Mouse (Mus musculus): ENCODE data around the gene Slc6a2. TPM values are rescaled to one million over a fixed set of nuclear protein-coding genes. Genes with fewer than 3 reads are reported as not detected.

The Slc6a2 gene
- polyA plus RNA-seq (2014; fragmentation: Illumina TruSeq; extraction: RNeasy Lipid Tissue Mini Kit (QIAGEN cat#74804); ENCODE audit: low read depth, low replicate concordance) = not detected

GRCm38 (mm10) chr8:92959779-92960178, at the start of gene Slc6a2:
TSS of gene Slc6a2 (plus strand) at chr8:92960079.

GRCm38 (mm10) chr8:93048092-93048491, 88.2 kb downstream of the Slc6a2 start, which contains the start of gene Ces1a:
TSS of gene Ces1a (minus strand) at chr8:93048192.

Other genes with a start within 250 kb of the Slc6a2 start
- 1.3 TPM for gene Mmp2, start 132.8 kb upstream of the Slc6a2 start, polyA plus RNA-seq (2014; fragmentation: Illumina TruSeq; extraction: RNeasy Lipid Tissue Mini Kit (QIAGEN cat#74804); ENCODE audit: low read depth, low replicate concordance)
- 2.6 TPM for gene Lpcat2, start 104.7 kb upstream of the Slc6a2 start, polyA plus RNA-seq (2014; fragmentation: Illumina TruSeq; extraction: RNeasy Lipid Tissue Mini Kit (QIAGEN cat#74804); ENCODE audit: low read depth, low replicate concordance)
- gene Capns2, start 58.7 kb upstream of the Slc6a2 start, polyA plus RNA-seq (2014; fragmentation: Illumina TruSeq; extraction: RNeasy Lipid Tissue Mini Kit (QIAGEN cat#74804); ENCODE audit: low read depth, low replicate concordance) = not detected
- 0.19 TPM for gene Ces1a, start 88.1 kb downstream of the Slc6a2 start, polyA plus RNA-seq (2014; fragmentation: Illumina TruSeq; extraction: RNeasy Lipid Tissue Mini Kit (QIAGEN cat#74804); ENCODE audit: low read depth, low replicate concordance)
- 85.7 TPM for gene Ces1b, start 119.9 kb downstream of the Slc6a2 start, polyA plus RNA-seq (2014; fragmentation: Illumina TruSeq; extraction: RNeasy Lipid Tissue Mini Kit (QIAGEN cat#74804); ENCODE audit: low read depth, low replicate concordance)
- gene Ces1c, start 171.2 kb downstream of the Slc6a2 start, polyA plus RNA-seq (2014; fragmentation: Illumina TruSeq; extraction: RNeasy Lipid Tissue Mini Kit (QIAGEN cat#74804); ENCODE audit: low read depth, low replicate concordance) = 3,465 TPM
- 709 TPM for gene Ces1d, start 237.8 kb downstream of the Slc6a2 start, polyA plus RNA-seq (2014; fragmentation: Illumina TruSeq; extraction: RNeasy Lipid Tissue Mini Kit (QIAGEN cat#74804); ENCODE audit: low read depth, low replicate concordance)